Mouse (Mus musculus): ENCODE measurements around the gene Vps9d1.

GRCm38 (mm10) chr8:123252925-123253324, 1.2 kb downstream of the Vps9d1 start:
- TF ChIP-seq CTCF (IDR thresholded peaks at IDR 0.05; ENCODE audit: borderline replicate concordance, control insufficient read depth, extremely low read depth, insufficient read depth, low read length, poor library complexity) (no peak), POLR2A (IDR thresholded peaks at IDR 0.05; ENCODE audit: control insufficient read depth, extremely low read depth, insufficient read depth, low read length, poor library complexity) (no peak)

Measured in thymus, adult 2 months (tissue).